Mouse (Mus musculus): ENCODE data around the gene Dnajb6.

Gene Dnajb6

GRCm38 (mm10) chr5:29848091-29848490, 112.6 kb downstream of the Dnajb6 start:
- no peak for DNase-seq (ENCODE audit: low spot score in 2 of 2)

GRCm38 (mm10) chr5:29852376-29852775, 116.9 kb downstream of the Dnajb6 start:
- DNase-seq (ENCODE audit: low spot score in 2 of 2) = no peak

DNA sequence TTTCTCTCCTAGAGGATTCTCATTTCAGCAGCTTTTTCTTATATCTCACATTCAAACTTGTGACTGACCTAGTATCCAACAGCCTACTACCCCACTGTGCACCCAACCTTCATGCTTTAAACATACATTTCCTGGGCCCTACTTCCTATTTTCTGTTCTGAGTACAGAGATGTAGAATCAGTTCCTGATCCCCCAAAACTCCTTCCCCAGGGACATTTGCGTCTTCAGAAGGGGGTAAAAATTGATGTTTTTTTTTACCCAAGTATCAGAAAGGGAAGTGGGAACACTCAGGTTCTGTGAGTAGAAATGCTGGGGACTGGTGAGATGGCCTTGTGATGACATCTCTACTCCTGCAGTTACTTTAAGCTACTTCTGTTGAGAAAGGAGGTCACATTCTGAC, 117.5 kb downstream of the Dnajb6 start:
- no peak for DNase-seq (ENCODE audit: low spot score in 2 of 2)

DNA sequence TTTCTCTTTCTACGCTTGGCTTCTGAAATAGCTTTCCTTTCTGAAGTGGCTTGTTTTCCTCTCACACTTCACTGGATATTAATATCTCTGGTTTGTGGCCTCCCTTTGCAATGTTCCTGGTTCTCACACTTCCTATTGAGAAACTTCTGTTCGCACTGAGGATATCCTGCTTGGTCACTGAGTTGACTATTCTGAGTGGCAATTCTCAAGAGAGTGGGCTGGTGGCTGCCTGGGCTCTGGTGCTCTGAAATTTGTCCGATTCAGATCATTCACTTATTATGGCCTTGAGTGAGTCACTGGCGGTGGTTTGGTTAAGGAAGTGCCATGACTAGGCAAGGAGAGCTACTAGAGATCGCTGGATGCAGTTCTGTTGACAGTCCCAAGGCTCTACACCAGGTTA, 118.9 kb downstream of the Dnajb6 start:
- DNase-seq (ENCODE audit: low spot score in 2 of 2) = no peak

GRCm38 (mm10) chr5:29854971-29855370, 119.5 kb downstream of the Dnajb6 start:
- no peak for DNase-seq (ENCODE audit: low spot score in 2 of 2)

DNA sequence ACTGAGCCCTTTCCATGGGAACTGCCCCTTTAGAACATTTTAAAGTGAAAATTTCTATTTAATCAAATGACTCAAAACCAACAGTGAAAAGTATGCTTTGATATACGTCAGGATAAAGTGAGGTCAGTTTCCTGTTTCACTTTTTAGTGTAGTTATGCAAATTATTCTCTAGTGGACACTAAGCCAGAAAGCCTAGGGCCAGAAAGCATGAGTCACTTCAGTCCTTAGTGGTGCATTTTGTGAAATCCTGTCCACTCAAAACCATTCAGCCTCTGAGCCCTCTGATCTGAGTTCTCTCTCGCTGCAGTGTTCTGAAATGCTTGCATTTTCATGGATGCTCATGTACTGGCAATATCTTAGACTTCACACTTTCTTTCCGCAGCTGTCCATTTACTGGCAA, 126.0 kb downstream of the Dnajb6 start:
- no peak for DNase-seq (ENCODE audit: low spot score in 2 of 2)

GRCm38 (mm10) chr5:29862388-29862787, 126.9 kb downstream of the Dnajb6 start:
- DNase-seq (ENCODE audit: low spot score in 2 of 2) = no peak

DNA sequence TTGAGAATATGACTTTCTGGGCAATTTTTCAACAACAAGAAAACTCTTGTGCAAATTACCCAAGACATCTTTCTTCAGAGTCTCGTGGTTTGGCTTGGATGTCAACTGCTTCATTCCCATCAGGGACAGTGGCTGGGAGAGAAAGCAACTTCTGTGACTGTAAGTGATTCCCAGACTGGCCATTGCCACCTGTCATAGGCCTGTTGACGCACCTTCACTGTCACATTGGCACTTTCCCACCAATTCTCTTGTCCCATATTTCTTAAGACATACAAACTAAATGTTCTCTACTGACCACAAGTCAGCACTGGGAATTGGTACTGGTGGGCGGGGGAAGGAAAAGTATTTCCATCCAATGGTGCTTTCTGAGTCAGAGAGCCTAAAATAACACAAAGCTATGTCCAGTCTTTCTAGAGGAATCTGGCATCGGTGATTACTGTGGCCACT, 128.8 kb downstream of the Dnajb6 start:
- DNase-seq (ENCODE audit: low spot score in 2 of 2) = no peak

- DNase-seq (ENCODE audit: low spot score in 2 of 2) = no peak
Observed at GRCm38 (mm10) chr5:29864994-29865393, 129.5 kb downstream of the Dnajb6 start.
